Mouse (Mus musculus) cerebellum, postnatal 14 days (tissue): ENCODE measurements around the gene Cmya5.

Experiments used
- DNase-seq, 2 experiments: peaks; one replicate each; pipeline ENCODE4 v3.0.0; 2021; ENCODE audit warnings: mixed read lengths in 2 of 2

The Cmya5 gene

GRCm38 (mm10) chr13:93060437-93060836, 84.1 kb downstream of the Cmya5 start:
- DNase-seq: no peak

- no peak for DNase-seq
Measured at GRCm38 (mm10) chr13:93058551-93059011, 85.9 kb downstream of the Cmya5 start.

- DNase-seq: no peak
Measured at GRCm38 (mm10) chr13:93057492-93058260, 86.8 kb downstream of the Cmya5 start.

- DNase-seq: peak in 1 of 2 experiments; percentile 19
Measured at GRCm38 (mm10) chr13:93056091-93056490, 88.4 kb downstream of the Cmya5 start.

- DNase-seq: no peak
Measured at GRCm38 (mm10) chr13:93051483-93051882, 93.0 kb downstream of the Cmya5 start.

GRCm38 (mm10) chr13:93041021-93041420, 103.5 kb downstream of the Cmya5 start:
- DNase-seq: no peak

GRCm38 (mm10) chr13:93036218-93036617, 108.3 kb downstream of the Cmya5 start:
- no peak for DNase-seq

GRCm38 (mm10) chr13:93029337-93029736, 115.2 kb downstream of the Cmya5 start:
- DNase-seq: no peak

GRCm38 (mm10) chr13:93024837-93025236, 119.7 kb downstream of the Cmya5 start:
- no peak for DNase-seq

- DNase-seq: no peak
Measured at GRCm38 (mm10) chr13:93022158-93022557, 122.4 kb downstream of the Cmya5 start.

- DNase-seq: no peak
Measured at GRCm38 (mm10) chr13:93012952-93013351, 131.6 kb downstream of the Cmya5 start.

- no peak for DNase-seq
Measured at GRCm38 (mm10) chr13:93011315-93011714, 133.2 kb downstream of the Cmya5 start.

- DNase-seq: no peak
Measured at GRCm38 (mm10) chr13:93010524-93010923, 134.0 kb downstream of the Cmya5 start.

- no peak for DNase-seq
Measured at GRCm38 (mm10) chr13:93007078-93007477, 137.4 kb downstream of the Cmya5 start.

- peak; percentile 45 to 53 for DNase-seq
Measured at GRCm38 (mm10) chr13:93006347-93006746, 138.2 kb downstream of the Cmya5 start.

- DNase-seq: no peak
Measured at GRCm38 (mm10) chr13:93004003-93004402, 140.5 kb downstream of the Cmya5 start.

- peak; percentile 41 to 42 for DNase-seq
Measured at GRCm38 (mm10) chr13:93002456-93002855, 142.1 kb downstream of the Cmya5 start.

GRCm38 (mm10) chr13:93000640-93001351, 143.7 kb downstream of the Cmya5 start:
- DNase-seq: peak; percentile 50 to 65

GRCm38 (mm10) chr13:92999860-93000259, 144.7 kb downstream of the Cmya5 start:
- DNase-seq: no peak

- DNase-seq: no peak
Measured at GRCm38 (mm10) chr13:92994743-92995142, 149.8 kb downstream of the Cmya5 start.

GRCm38 (mm10) chr13:92992823-92993222, 151.7 kb downstream of the Cmya5 start:
- DNase-seq: no peak
